Mouse (Mus musculus) intestine, postnatal 0 days (tissue): ENCODE data around the gene Syngap1. TPM values are rescaled to one million over a fixed set of nuclear protein-coding genes. Genes with fewer than 3 reads are reported as not detected.

Source experiments
- ATAC-seq: fragments of 200-750 bp; cut with Nextera tagmentation; 2 replicates; pipeline ENCODE4 v1.8.0; 2017; ENCODE audit warnings: mild to moderate bottlenecking, moderate TSS enrichment, moderate library complexity
- H3K27ac ChIP-seq: fragments of 300-500 bp; sonication (generic); 2 replicates; pipeline ENCODE4 v1.5.1; 2014; ENCODE audit warnings: mild to moderate bottlenecking, low read depth, low read length, moderate library complexity
- H3K27me3 ChIP-seq: fragments of 300-500 bp; sonication (generic); replicated peaks from 2 replicates; pipeline ENCODE4 v1.6.1; 2014; ENCODE audit warnings: low read length, mixed read lengths; ENCODE audit not compliant: control insufficient read depth, insufficient read depth
- H3K36me3 ChIP-seq: fragments of 300-500 bp; sonication (generic); 2 replicates; pipeline ENCODE4 v1.6.1; 2014; ENCODE audit warnings: mild to moderate bottlenecking, moderate library complexity; ENCODE audit not compliant: control insufficient read depth, insufficient read depth
- H3K4me1 ChIP-seq: fragments of 300-500 bp; sonication (generic); replicated peaks from 2 replicates; pipeline ENCODE4 v1.6.1; 2014; ENCODE audit warnings: antibody characterized with exemption, low read length, mixed read lengths; ENCODE audit not compliant: control insufficient read depth, insufficient read depth
- H3K4me2 ChIP-seq: fragments of 300-500 bp; sonication (generic); replicated peaks from 2 replicates; pipeline ENCODE4 v1.6.1; 2014; ENCODE audit warnings: low read depth, mild to moderate bottlenecking, moderate library complexity
- H3K4me3 ChIP-seq: fragments of 300-500 bp; sonication (generic); 2 replicates; pipeline ENCODE4 v1.5.1; 2014; ENCODE audit warnings: low read depth, low read length
- H3K9ac ChIP-seq: fragments of 300-500 bp; sonication (generic); 2 replicates; pipeline ENCODE4 v1.6.1; 2014; ENCODE audit warnings: mild to moderate bottlenecking, low read depth, low read length
- H3K9me3 ChIP-seq: fragments of 300-500 bp; sonication (generic); 2 replicates; pipeline ENCODE4 v1.6.1; 2016; ENCODE audit warnings: mixed run types; ENCODE audit not compliant: control insufficient read depth
- CTCF ChIP-seq: sonication (generic); IDR thresholded peaks from 2 replicates; pipeline ENCODE4 v1.5.1; 2016; ENCODE audit warnings: low read depth, mild to moderate bottlenecking, control low read depth, antibody characterized with exemption, moderate library complexity
- WGBS: fragments of 180-500 bp; shearing (Covaris S2); extraction: QIAGEN DNeasy Blood & Tissue Kit; methylation state at CpG from one replicate; pipeline ENCODE4 v1.1.7; 2014; 5-methylcytosine and 5-hydroxymethylcytosine counted together
- polyA plus RNA-seq: library from polyadenylated mRNA; unstranded; fragments of >200 nt; fragmentation: Nextera tagmentation; extraction: Ambion mirVana; gene quantifications from 2 replicates; pipeline ENCODE4 v1.2.1, GENCODE M21; 2015

The Syngap1 gene
- polyA plus RNA-seq, 1 experiment from 2014 or later, result 0.35 TPM

DNA sequence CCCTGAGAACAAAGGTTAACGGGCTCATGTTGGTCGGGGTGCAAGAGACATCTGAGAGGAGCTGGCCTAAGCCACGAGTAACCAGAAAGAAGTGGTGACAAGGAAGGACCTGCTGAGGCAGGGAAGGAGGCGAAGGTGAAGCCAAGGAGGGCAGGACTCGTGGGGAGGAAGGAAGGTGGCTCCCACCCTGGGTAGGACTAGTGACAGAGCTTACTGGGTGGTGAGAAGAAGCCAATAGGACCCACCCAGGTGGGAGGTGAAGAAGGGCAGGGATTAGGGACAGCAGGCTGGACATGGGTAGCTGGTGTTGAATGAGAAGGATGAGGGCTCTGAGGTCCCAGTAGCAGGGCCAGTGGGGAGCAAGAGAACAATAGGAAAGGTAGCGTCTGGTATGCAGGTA lies 12.1 kb downstream of the Syngap1 start:
- Histone ChIP-seq H3K4me2 (peak overlapping the region; percentile 52; the same call in 1 of the 2 replicates), H3K9me3 (no peaks in the 10 kb centered on the region), H3K4me3 (no peak overlapping the region), H3K4me1 (peaks cover 7% of the 10 kb centered on the region; the same call in 1 of the 2 replicates), H3K9ac (no peak overlapping the region), H3K36me3 (peaks cover 14% of the 10 kb centered on the region; the same call in 1 of the 2 replicates), H3K27ac (no peak overlapping the region), H3K27me3 (no peaks in the 10 kb centered on the region)
- TF ChIP-seq CTCF, result no peak
- ATAC-seq, result no peak
- 53% methylated on average over 6 of the region's 6 CpGs for WGBS

GRCm38 (mm10) chr17:26953726-26954125 lies 12.7 kb downstream of the Syngap1 start:
- ATAC-seq, result no peak
- peaks cover 14% of the 10 kb centered on the region; the same call in 1 of the 2 replicates for H3K36me3 ChIP-seq
- TF ChIP-seq CTCF, result no peak
- H3K4me3 ChIP-seq, result 0 out of 2 replicates have a peak overlapping the region, but pooled peaks have one; percentile 9
- H3K9me3 ChIP-seq, result no peaks in the 10 kb centered on the region
- peak overlapping the region; percentile 52 for H3K4me2 ChIP-seq
- no peaks in the 10 kb centered on the region for H3K27me3 ChIP-seq
- no peak overlapping the region for H3K27ac ChIP-seq
- H3K9ac ChIP-seq, result no peak overlapping the region
- 10% methylated on average over 10 of the region's 16 CpGs for WGBS
- H3K4me1 ChIP-seq, result peaks cover 7% of the 10 kb centered on the region; the same call in 1 of the 2 replicates

- Histone ChIP-seq H3K9ac (no peak overlapping the region), H3K36me3 (peaks cover 33% of the 10 kb centered on the region; the same call in 1 of the 2 replicates), H3K4me2 (no peak overlapping the region), H3K4me1 (0 out of 2 replicates have a peak, but pooled peaks cover 3% of the 10 kb centered on the region), H3K9me3 (no peaks in the 10 kb centered on the region), H3K4me3 (no peak overlapping the region), H3K27me3 (no peaks in the 10 kb centered on the region), H3K27ac (no peak overlapping the region)
- WGBS, result 64% methylated on average over 5 of the region's 5 CpGs
- ATAC-seq, result no peak
- TF ChIP-seq CTCF, result no peak
Observed at GRCm38 (mm10) chr17:26956309-26956708, 15.3 kb downstream of the Syngap1 start.

- H3K27me3 ChIP-seq, result no peaks in the 10 kb centered on the region
- no peak for ATAC-seq
Observed at GRCm38 (mm10) chr17:26956895-26957294, 15.8 kb downstream of the Syngap1 start.

GRCm38 (mm10) chr17:26957872-26958271 lies 16.8 kb downstream of the Syngap1 start:
- no peak overlapping the region for H3K27ac ChIP-seq
- H3K27me3 ChIP-seq, result no peaks in the 10 kb centered on the region
- TF ChIP-seq CTCF, result no peak
- H3K9me3 ChIP-seq, result no peaks in the 10 kb centered on the region
- 92% methylated on average over 5 of the region's 5 CpGs for whole genome bisulfite sequencing
- H3K9ac ChIP-seq, result no peak overlapping the region
- peaks cover 38% of the 10 kb centered on the region; the same call in 1 of the 2 replicates for H3K36me3 ChIP-seq
- no peak for ATAC-seq
- H3K4me2 ChIP-seq, result no peak overlapping the region
- 0 out of 2 replicates have a peak, but pooled peaks cover 3% of the 10 kb centered on the region for H3K4me1 ChIP-seq
- H3K4me3 ChIP-seq, result no peak overlapping the region

More at GRCm38 (mm10) chr17:26956895-26957294, 15.8 kb downstream of the Syngap1 start:
- Histone ChIP-seq H3K36me3 (peaks cover 38% of the 10 kb centered on the region; the same call in 1 of the 2 replicates), H3K4me2 (no peak overlapping the region), H3K4me1 (0 out of 2 replicates have a peak, but pooled peaks cover 3% of the 10 kb centered on the region), H3K9ac (no peak overlapping the region), H3K4me3 (no peak overlapping the region), H3K9me3 (no peaks in the 10 kb centered on the region), H3K27ac (no peak overlapping the region)
- 81% methylated on average over 18 of the region's 18 CpGs for WGBS
- no peak for TF ChIP-seq CTCF

DNA sequence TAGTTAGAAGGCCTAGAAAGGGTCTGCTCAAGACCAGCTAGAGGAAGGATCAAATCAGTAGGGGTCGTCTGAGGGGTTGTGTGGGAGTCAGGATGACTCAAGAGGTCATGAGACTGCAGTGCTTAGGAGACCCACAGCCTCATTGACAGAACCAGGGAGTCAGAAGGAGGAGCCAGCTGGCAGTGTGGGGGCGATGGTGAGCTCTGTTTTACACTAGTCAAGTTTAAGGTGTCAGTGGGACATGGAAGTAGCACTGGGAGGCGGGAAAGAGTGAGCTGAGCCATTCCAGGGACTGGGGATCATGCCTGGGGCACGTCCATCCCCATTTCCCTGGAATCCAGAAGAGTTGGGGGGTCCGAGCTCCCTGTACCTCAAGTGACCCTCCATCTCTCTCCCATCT lies 17.8 kb downstream of the Syngap1 start:
- Histone ChIP-seq H3K9ac (no peak overlapping the region), H3K27me3 (no peaks in the 10 kb centered on the region), H3K9me3 (no peaks in the 10 kb centered on the region), H3K4me3 (no peak overlapping the region), H3K36me3 (peaks cover 38% of the 10 kb centered on the region; the same call in 1 of the 2 replicates), H3K4me1 (no peaks in the 10 kb centered on the region), H3K4me2 (no peak overlapping the region), H3K27ac (no peak overlapping the region)
- ATAC-seq, result no peak
- no peak for TF ChIP-seq CTCF
- WGBS, result 57% methylated on average over 5 of the region's 5 CpGs

DNA sequence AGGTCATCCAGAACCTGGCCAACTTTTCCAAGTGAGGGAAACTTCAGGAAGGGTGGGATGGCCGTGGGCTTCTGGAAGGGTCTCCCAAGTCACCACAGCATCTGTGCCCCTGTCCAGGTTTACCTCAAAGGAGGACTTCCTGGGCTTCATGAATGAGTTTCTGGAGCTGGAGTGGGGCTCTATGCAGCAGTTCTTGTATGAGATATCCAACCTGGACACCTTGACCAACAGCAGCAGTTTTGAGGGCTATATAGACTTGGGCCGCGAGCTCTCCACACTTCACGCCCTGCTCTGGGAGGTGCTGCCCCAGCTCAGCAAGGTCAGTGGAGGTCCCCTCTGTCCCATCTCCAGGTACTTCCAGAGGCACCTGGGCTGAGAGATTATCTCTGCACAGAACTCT lies 18.8 kb downstream of the Syngap1 start:
- Histone ChIP-seq H3K4me2 (no peak overlapping the region), H3K27ac (no peak overlapping the region), H3K36me3 (peaks cover 45% of the 10 kb centered on the region; the same call in 1 of the 2 replicates), H3K4me3 (no peak overlapping the region), H3K9ac (no peak overlapping the region), H3K9me3 (no peaks in the 10 kb centered on the region), H3K4me1 (no peaks in the 10 kb centered on the region), H3K27me3 (no peaks in the 10 kb centered on the region)
- TF ChIP-seq CTCF, result no peak
- ATAC-seq, result no peak
- WGBS, result 87% methylated on average over 4 of the region's 4 CpGs
